Mouse (Mus musculus) kidney, embryonic 14.5 days (tissue): ENCODE results near the gene Ccm2l. TPM values are rescaled to one million over a fixed set of nuclear protein-coding genes. Genes with fewer than 3 reads are reported as not detected.
A peak's percentile ranks its signal among the peaks of the same experiment; 100 is the strongest.

ENCODE experiments used
- ATAC-seq: fragments of 200-750 bp; cut with Nextera tagmentation; 2 replicates; pipeline ENCODE4 v1.8.0; 2017; ENCODE audit warnings: moderate number of reproducible peaks, mild to moderate bottlenecking, moderate TSS enrichment, moderate library complexity; ENCODE audit not compliant: low FRiP score, low TSS enrichment
- H3K27ac ChIP-seq: fragments of 300-500 bp; sonication (generic); 2 replicates; pipeline ENCODE4 v1.5.1; 2014; ENCODE audit warnings: low read depth, mild to moderate bottlenecking, low read length, moderate library complexity, mixed read lengths
- H3K27me3 ChIP-seq: fragments of 300-500 bp; sonication (generic); 2 replicates; pipeline ENCODE4 v1.6.1; 2014; ENCODE audit warnings: mild to moderate bottlenecking, low read length; ENCODE audit not compliant: control insufficient read depth, insufficient read depth
- H3K36me3 ChIP-seq: fragments of 300-500 bp; sonication (generic); 2 replicates; pipeline ENCODE4 v1.6.1; 2014; ENCODE audit warnings: low read length, mixed read lengths; ENCODE audit not compliant: control insufficient read depth, insufficient read depth
- H3K4me1 ChIP-seq: fragments of 300-500 bp; sonication (generic); 2 replicates; pipeline ENCODE4 v1.6.1; 2014; ENCODE audit warnings: low read length, mixed read lengths; ENCODE audit not compliant: control insufficient read depth, insufficient read depth
- H3K4me2 ChIP-seq: fragments of 300-500 bp; sonication (generic); replicated peaks from 2 replicates; pipeline ENCODE4 v1.6.1; 2014; ENCODE audit warnings: low read depth, mild to moderate bottlenecking, low read length
- H3K4me3 ChIP-seq: fragments of 300-500 bp; sonication (generic); 2 replicates; pipeline ENCODE4 v1.5.1; 2014; ENCODE audit warnings: mild to moderate bottlenecking, low read length
- H3K9ac ChIP-seq: fragments of 300-500 bp; sonication (generic); 2 replicates; pipeline ENCODE4 v1.6.1; 2014; ENCODE audit warnings: low read depth, mild to moderate bottlenecking, low read length, moderate library complexity
- H3K9me3 ChIP-seq: fragments of 300-500 bp; sonication (generic); 2 replicates; pipeline ENCODE4 v1.6.1; 2016; ENCODE audit warnings: low read length; ENCODE audit not compliant: control insufficient read depth
- WGBS: fragments of 180-500 bp; shearing (Covaris S2); extraction: QIAGEN DNeasy Blood & Tissue Kit; methylation state at CpG from one replicate; pipeline ENCODE4 v1.1.7; 2014; 5-methylcytosine and 5-hydroxymethylcytosine counted together
- polyA plus RNA-seq: library from polyadenylated mRNA; unstranded; fragments of >200 nt; fragmentation: Nextera tagmentation; extraction: Ambion mirVana; gene quantifications from 2 replicates; pipeline ENCODE4 v1.2.1, GENCODE M21; 2014

Ccm2l gene
- polyA plus RNA-seq, 1 experiment from 2014 or later: 4.4 TPM

- H3K4me3 ChIP-seq: peak overlapping the region; percentile 52
- H3K9ac ChIP-seq: 0 out of 2 replicates have a peak overlapping the region, but pooled peaks have one; percentile 9
- no peaks in the 10 kb centered on the region for H3K9me3 ChIP-seq
- no peaks in the 10 kb centered on the region for H3K36me3 ChIP-seq
- peak overlapping the region; percentile 92 for H3K4me2 ChIP-seq
- H3K4me1 ChIP-seq: peaks cover 15% of the 10 kb centered on the region
- WGBS: 32% methylated on average over 23 of the region's 23 CpGs
- peaks cover 36% of the 10 kb centered on the region for H3K27me3 ChIP-seq
- no peak overlapping the region for H3K27ac ChIP-seq
- peak; percentile 56; the same call in 1 of the 2 replicates for ATAC-seq
Observed at GRCm38 (mm10) chr2:153107046-153107766, 41.5 kb downstream of the Ccm2l start.

- Histone ChIP-seq H3K9ac (0 out of 2 replicates have a peak overlapping the region, but pooled peaks have one; percentile 9), H3K27me3 (peaks cover 36% of the 10 kb centered on the region), H3K4me3 (peak overlapping the region; percentile 52), H3K27ac (no peak overlapping the region), H3K4me2 (peak overlapping the region; percentile 92), H3K36me3 (no peaks in the 10 kb centered on the region), H3K9me3 (no peaks in the 10 kb centered on the region), H3K4me1 (peaks cover 15% of the 10 kb centered on the region)
- WGBS: 3% methylated on average over 15 of the region's 15 CpGs
- ATAC-seq: no peak
Observed at GRCm38 (mm10) chr2:153107802-153108201, 42.0 kb downstream of the Ccm2l start.

GRCm38 (mm10) chr2:153108313-153109264, 42.8 kb downstream of the Ccm2l start, which contains the start of gene Hck:
Hck (plus strand) TSS chr2:153108468.
- peak within 1 kb of the TSS; percentile 54; the same call in 1 of the 2 replicates for H3K9ac ChIP-seq
- peak within 1 kb of the TSS; percentile 52 for H3K4me3 ChIP-seq
- peak within 1 kb of the TSS; percentile 92 for H3K4me2 ChIP-seq
- H3K9me3 ChIP-seq: no peaks in the 10 kb centered on the region
- WGBS: 3% methylated on average over 52 of the region's 52 CpGs
- no peak within 1 kb of the TSS for H3K27ac ChIP-seq
- peak; percentile 83 for ATAC-seq
- H3K27me3 ChIP-seq: peaks cover 36% of the 10 kb centered on the region
- peaks cover 15% of the 10 kb centered on the region for H3K4me1 ChIP-seq
- H3K36me3 ChIP-seq: no peaks in the 10 kb centered on the region

GRCm38 (mm10) chr2:153109596-153109995, 43.8 kb downstream of the Ccm2l start:
- Histone ChIP-seq H3K9me3 (no peaks in the 10 kb centered on the region), H3K36me3 (no peaks in the 10 kb centered on the region), H3K4me3 (no peak overlapping the region), H3K4me2 (no peak overlapping the region), H3K27me3 (peaks cover 36% of the 10 kb centered on the region), H3K27ac (no peak overlapping the region), H3K9ac (no peak overlapping the region), H3K4me1 (peaks cover 15% of the 10 kb centered on the region)
- no peak for ATAC-seq
- WGBS: 71% methylated on average over 7 of the region's 7 CpGs

GRCm38 (mm10) chr2:153111298-153111697, 45.5 kb downstream of the Ccm2l start:
- Histone ChIP-seq H3K9me3 (no peaks in the 10 kb centered on the region), H3K27me3 (peaks cover 36% of the 10 kb centered on the region), H3K9ac (no peak overlapping the region), H3K4me3 (no peak overlapping the region), H3K4me1 (peaks cover 15% of the 10 kb centered on the region), H3K27ac (no peak overlapping the region), H3K36me3 (no peaks in the 10 kb centered on the region), H3K4me2 (no peak overlapping the region)
- WGBS: 74% methylated on average over 7 of the region's 7 CpGs
- no peak for ATAC-seq

GRCm38 (mm10) chr2:153115679-153116081, 49.9 kb downstream of the Ccm2l start:
- no peak overlapping the region for H3K4me3 ChIP-seq
- no peaks in the 10 kb centered on the region for H3K36me3 ChIP-seq
- H3K4me2 ChIP-seq: no peak overlapping the region
- no peaks in the 10 kb centered on the region for H3K4me1 ChIP-seq
- H3K9me3 ChIP-seq: no peaks in the 10 kb centered on the region
- H3K27ac ChIP-seq: no peak overlapping the region
- no peak for ATAC-seq
- H3K9ac ChIP-seq: no peak overlapping the region
- H3K27me3 ChIP-seq: 0 out of 2 replicates have a peak, but pooled peaks cover 1% of the 10 kb centered on the region
- WGBS: 87% methylated on average over 4 of the region's 4 CpGs

- no peak for ATAC-seq
- no peak overlapping the region for H3K9ac ChIP-seq
- 84% methylated on average over 7 of the region's 7 CpGs for WGBS
- no peaks in the 10 kb centered on the region for H3K4me1 ChIP-seq
- H3K27me3 ChIP-seq: no peaks in the 10 kb centered on the region
- H3K27ac ChIP-seq: no peak overlapping the region
- H3K4me2 ChIP-seq: no peak overlapping the region
- no peak overlapping the region for H3K4me3 ChIP-seq
- H3K9me3 ChIP-seq: no peaks in the 10 kb centered on the region
- no peaks in the 10 kb centered on the region for H3K36me3 ChIP-seq
Observed at GRCm38 (mm10) chr2:153117051-153117486, 51.3 kb downstream of the Ccm2l start.

GRCm38 (mm10) chr2:153119488-153119887, 53.7 kb downstream of the Ccm2l start:
- ATAC-seq: no peak
- WGBS: 87% methylated on average over 6 of the region's 6 CpGs
- H3K4me3 ChIP-seq: no peak overlapping the region
- H3K27ac ChIP-seq: no peak overlapping the region
- no peak overlapping the region for H3K4me2 ChIP-seq
- no peaks in the 10 kb centered on the region for H3K27me3 ChIP-seq
- no peak overlapping the region for H3K9ac ChIP-seq
- H3K36me3 ChIP-seq: no peaks in the 10 kb centered on the region
- H3K4me1 ChIP-seq: no peaks in the 10 kb centered on the region
- H3K9me3 ChIP-seq: no peaks in the 10 kb centered on the region
